Mouse (Mus musculus) heart, adult 11 months (tissue): Measurements from ENCODE around the gene Tfip11.

Experiments used
- DNase-seq: peaks from one replicate; pipeline ENCODE4 v3.0.0; 2022

Gene Tfip11

DNA sequence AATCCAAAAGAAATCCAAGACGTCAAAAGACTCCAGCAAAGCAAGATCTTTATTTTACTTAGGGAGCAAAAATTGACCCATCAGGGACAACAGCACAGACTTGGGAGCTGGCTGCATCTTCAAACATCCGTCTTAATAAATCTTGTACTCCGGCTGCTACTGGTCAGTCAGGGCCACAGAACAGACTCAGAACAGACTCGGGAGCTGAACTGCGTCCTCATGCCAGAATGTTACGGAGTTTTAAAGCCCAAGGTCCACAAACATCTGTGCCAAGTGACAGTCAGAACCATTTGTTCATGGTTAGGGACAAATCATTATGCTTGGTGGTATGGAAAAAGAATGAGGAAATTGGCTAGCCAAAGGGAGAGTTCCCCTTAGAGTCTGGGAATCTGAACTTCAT is 2.9 kb upstream of the Tfip11 start:
- no peak for DNase-seq

DNA sequence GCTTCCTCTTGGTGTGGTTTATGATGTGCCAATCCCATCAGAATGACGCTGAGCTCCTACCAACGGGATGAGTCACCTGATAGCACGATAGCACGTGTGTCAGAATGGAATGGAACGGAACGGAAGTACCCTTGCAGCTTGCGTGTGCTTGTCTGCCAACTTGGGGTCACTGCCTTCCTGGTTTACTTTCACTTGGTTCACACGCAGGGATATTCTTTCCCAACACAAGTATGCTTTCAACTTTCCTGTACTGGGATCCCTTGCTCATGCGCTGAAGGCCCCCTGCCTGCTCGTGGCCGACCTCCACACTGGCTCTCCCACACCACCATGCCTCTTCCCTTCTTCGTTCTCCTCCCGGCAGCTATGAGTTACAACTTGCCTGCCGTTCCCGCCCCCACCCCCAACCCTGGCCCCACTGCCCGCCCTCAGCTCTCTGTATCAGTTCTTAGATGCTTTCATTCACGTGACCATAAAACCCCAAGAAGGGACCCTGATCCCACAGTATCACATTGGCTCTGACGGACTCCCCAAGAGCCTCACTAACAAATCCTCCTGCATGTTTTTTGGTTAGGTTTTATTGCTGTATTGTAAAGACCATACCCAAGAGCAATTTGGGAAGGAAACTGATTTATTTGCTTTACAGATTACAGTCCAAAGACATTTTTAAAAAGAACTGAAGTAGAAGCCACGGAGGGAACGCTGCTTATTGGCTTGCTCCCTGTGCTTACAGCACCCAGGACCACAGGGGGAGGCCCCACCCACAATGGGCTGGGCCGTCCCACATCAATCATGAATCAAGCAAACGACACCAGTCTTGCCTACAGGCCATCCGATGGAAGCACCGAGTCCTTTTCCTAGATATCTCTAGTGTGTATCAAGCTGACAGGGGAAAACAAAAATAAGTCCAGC is 1.3 kb upstream of the Tfip11 start:
- DNase-seq = peak; percentile 97

GRCm38 (mm10) chr5:112326446-112327009 is 370 bp downstream of the Tfip11 start:
- no peak for DNase-seq

DNA sequence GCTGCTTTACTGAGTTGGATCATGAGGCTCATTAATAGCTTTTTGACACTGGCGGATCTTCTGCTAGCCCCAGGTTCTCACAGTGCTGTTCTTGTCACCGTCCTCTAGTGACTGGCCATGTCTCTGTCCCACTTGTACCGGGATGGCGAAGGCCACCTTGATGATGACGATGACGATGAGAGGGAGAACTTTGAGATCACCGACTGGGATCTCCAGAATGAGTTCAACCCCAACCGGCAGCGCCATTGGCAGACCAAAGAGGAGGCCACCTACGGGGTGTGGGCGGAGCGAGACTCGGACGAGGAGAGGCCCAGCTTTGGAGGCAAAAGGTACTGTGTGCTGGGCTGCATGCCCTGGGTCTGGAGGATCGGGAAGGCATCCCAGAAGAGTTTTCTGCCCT is 1.7 kb downstream of the Tfip11 start:
- DNase-seq = peak; percentile 90

DNA sequence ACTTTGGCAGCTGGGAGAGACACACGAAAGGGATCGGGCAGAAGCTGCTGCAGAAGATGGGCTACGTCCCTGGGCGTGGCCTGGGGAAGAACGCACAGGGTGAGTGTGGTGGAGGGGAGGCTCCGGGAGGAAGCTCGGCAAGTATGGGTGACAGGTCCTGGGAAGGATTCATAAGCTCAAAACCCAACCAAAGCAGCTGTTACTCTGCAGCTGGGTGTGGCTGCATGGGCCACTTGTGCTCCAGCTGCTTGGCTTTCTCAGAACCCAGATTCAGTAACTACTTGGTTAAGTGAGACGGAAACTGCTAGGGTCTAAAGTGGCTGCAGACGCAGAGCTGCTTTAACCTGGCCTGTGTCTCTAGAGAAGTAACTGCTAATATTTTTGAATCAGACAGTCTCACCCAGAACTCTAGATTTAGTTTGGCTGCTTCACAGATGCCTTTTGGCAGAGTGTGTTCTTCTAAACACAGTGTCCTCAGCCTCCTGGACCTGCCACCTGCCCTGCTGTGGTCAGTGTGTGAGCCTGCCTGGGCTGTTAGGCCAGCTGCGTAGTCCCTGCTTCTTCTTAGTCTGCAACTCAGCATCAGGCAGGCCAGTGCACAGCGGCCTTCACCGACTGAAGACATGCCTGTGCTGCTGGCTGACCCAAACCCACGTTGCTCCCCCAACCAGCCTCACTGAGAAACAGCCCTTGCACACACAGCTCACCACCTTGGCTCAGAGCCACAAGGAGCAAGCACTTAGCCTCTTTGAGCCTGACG is 3.8 kb downstream of the Tfip11 start:
- no peak for DNase-seq

GRCm38 (mm10) chr5:112335473-112335872 is 9.3 kb downstream of the Tfip11 start:
- peak; percentile 93 for DNase-seq

DNA sequence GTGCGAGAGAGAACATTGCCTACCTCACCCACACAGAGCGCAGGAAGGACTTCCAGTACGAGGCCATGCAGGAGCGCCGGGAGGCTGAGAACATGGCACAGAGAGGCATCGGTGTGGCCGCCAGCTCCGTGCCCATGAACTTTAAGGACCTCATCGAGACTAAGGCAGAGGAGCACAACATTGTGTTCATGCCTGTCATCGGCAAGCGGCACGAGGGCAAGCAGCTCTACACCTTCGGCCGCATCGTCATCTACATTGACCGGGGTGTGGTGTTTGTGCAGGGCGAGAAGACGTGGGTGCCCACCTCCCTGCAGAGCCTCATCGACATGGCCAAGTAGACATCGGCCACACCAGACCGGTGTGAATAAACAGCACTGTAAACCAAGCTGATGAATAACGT is 10.8 kb downstream of the Tfip11 start:
- peak; percentile 90 for DNase-seq

DNA sequence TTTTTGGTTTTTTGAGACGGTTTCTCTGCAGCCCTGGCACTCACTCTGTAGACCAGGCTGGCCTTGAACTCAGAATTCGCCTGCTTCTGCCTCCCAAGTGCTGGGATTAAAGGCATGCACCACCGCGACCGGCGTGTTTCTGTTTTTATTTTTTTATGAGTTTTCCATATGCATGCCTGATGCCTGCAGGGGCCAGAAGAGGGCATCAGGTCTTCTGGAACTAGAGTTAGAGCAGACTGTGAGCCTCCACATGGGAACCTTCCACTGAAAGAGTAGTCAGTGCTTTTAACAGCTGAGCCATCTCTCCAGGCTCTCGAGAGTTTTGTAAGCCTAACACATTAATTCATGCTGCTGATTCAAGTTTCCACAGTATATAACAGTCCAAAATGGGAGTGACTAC is 13.1 kb downstream of the Tfip11 start:
- DNase-seq = no peak

- peak; percentile 97 for DNase-seq
Observed at GRCm38 (mm10) chr5:112342463-112343204, 16.5 kb downstream of the Tfip11 start, which contains the start of the genes Srrd and Hps4. Gene Srrd (minus strand): TSS chr5:112343040. Gene Hps4 (plus strand): TSS chr5:112343083.

GRCm38 (mm10) chr5:112343205-112343595 is 17.0 kb downstream of the Tfip11 start:
- DNase-seq = no peak

DNA sequence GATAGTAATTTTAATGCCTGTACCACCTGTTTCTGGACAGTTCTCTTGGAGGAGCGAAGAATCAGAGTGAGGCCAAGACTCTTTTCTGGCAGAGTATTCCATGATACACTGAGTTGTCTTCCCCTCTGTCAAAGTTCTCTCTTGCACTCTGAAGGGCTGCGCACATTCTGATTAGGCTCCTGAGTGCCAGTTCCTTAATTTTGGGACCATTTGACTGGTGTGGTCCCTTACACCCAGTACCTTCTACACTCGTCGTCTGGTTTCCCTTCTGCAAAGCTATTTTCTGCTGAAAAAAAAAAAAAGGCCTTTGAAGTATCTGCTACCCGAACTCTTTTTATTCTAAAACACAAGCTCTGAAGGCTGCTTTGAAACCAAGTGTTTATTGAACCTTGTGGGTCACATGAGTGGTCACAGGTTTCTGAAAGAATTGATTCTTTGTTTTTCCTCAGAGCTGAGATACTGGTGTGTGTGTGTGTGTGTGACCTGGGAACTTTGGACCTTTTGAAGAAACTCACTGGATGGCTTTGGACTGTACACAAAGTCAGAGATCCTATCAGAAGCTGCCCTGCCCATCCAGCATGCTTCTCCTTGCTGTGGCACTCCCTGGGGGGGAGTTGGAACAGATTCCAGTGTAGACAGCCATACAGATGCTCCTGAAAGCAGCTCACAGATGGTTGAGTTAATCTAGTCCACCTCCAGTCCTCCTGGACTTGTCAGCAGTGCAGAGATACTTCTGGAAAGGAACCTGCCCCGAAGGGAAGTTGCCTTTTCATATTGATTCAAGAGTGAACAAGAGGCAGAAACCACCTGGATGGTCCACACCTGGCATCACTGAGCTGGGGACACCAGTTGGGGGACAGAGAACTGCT is 18.2 kb downstream of the Tfip11 start:
- no peak for DNase-seq

DNA sequence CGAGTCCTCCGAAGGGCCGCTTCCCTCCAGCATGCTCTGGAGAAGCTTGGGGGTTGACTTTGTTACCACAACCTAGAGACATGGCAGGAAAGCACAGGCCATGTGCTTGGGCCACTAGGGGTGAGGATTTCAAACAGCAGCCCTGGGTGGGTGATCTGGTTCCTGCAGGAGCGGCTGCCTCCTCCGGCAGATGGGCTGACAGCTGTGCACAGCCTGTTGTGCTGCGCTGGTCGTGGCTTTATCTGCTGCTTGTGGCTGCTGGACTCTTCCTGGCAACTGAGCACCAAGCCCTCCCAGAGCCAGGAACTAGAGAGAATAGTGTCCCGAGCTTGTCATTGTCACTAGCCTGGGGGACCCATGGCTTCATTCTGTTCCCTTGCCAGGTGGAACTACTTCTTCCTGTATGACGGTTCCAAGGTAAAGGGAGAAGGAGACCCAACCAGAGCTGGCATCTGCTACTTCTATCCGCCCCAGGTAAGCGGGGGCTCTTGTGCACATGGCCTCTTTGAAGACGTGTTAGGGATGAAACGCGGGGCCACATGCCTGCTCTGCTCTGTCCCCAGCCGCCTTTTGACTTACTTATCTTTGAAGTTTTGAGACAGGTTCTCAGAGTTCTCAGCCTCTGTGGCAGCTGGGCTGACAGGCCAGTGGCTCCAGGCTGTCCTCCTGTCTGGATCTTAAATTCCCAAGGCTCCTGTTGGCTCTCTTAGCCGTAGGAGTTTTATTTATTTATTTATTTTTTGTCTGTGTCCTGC is 20.2 kb downstream of the Tfip11 start:
- DNase-seq = peak; percentile 97

- DNase-seq = no peak
Observed at GRCm38 (mm10) chr5:112349169-112349568, 23.0 kb downstream of the Tfip11 start.

DNA sequence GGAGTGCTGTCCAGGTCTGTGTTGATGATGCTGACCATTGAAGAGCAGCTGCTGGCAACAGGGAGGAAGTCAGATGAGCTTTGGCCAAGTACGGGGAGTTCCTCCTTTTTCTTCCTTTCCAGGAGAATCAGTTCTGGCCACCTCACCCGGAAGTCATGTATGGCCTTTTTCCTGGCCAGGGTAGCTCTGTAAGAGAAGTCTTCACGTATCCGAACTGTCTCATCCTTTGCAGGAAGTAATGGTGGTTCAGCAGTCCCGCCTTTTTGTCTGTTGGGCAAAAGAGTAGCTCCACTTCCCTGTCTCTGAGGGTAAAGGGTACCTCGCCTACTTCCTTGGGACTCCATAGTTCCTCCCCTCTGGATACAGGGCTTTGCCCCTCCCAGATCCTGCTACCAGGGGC is 29.3 kb downstream of the Tfip11 start:
- DNase-seq = peak; percentile 94

GRCm38 (mm10) chr5:112355910-112356309 is 29.8 kb downstream of the Tfip11 start, which contains the start of gene Gm6583:
Gene Gm6583 (minus strand): TSS chr5:112356033.
- no peak for DNase-seq

- DNase-seq = peak; percentile 96
Observed at GRCm38 (mm10) chr5:112356322-112356721, 30.2 kb downstream of the Tfip11 start.

DNA sequence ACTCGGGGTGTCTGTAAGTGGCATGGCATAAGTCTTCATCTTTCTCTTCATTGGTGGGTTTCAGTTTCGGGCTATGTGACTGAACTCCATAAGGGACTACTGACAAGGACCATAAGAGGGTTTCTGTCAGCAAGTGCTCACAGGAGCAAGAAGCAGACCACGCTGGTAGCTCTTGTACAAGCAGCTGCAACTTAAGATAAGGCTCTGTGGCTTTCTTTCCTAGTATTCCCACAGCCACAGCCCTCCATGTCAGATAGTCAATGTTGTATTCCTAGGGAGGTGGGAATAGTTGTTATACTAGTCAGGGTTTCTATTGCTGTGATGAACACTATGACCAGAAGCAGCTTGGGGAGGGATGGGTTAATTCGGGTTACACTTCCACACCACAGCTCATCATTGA is 33.4 kb downstream of the Tfip11 start:
- no peak for DNase-seq

- no peak for DNase-seq
Observed at GRCm38 (mm10) chr5:112360077-112360476, 33.9 kb downstream of the Tfip11 start.

GRCm38 (mm10) chr5:112364184-112364797 is 38.1 kb downstream of the Tfip11 start:
- DNase-seq = no peak

GRCm38 (mm10) chr5:112366879-112367278 is 40.7 kb downstream of the Tfip11 start:
- no peak for DNase-seq
